Mouse (Mus musculus) liver, adult 2 months (tissue): Measurements from ENCODE around the gene Tmem130. TPM values are rescaled to one million over a fixed set of nuclear protein-coding genes. Genes with fewer than 3 reads are reported as not detected.
A peak's percentile ranks its signal among the peaks of the same experiment; 100 is the strongest.

Experiments
- DNase-seq: peaks from one replicate; pipeline ENCODE4 v3.0.0-alpha.2; 2011; ENCODE audit warnings: low read depth, low spot score; ENCODE audit errors: extremely low read depth
- H3K27ac ChIP-seq: fragments of 200-500 bp; replicated peaks from 2 replicates; pipeline ENCODE4 v1.5.1; 2012; ENCODE audit warnings: low read depth, mild to moderate bottlenecking, control low read depth, inconsistent platforms, low read length; ENCODE audit not compliant: insufficient read depth
- H3K27me3 ChIP-seq: fragments of 200-500 bp; 2 replicates; pipeline ENCODE4 v1.6.1; 2012; ENCODE audit warnings: mild to moderate bottlenecking, moderate library complexity, low read length, inconsistent platforms; ENCODE audit not compliant: control insufficient read depth, insufficient read depth
- H3K36me3 ChIP-seq: fragments of 200-500 bp; 2 replicates; pipeline ENCODE4 v1.6.1; 2012; ENCODE audit warnings: low read length, inconsistent platforms; ENCODE audit not compliant: control insufficient read depth, insufficient read depth
- H3K4me1 ChIP-seq: fragments of 200-500 bp; 2 replicates; pipeline ENCODE4 v1.6.1; 2011; ENCODE audit warnings: low read length; ENCODE audit not compliant: control insufficient read depth, insufficient read depth
- H3K4me3 ChIP-seq: fragments of 200-500 bp; 2 replicates; pipeline ENCODE4 v1.5.1; 2011; ENCODE audit warnings: low read depth, mild to moderate bottlenecking, control low read depth, low read length, moderate library complexity; ENCODE audit not compliant: insufficient read depth
- H3K79me2 ChIP-seq: fragments of 200-500 bp; 2 replicates; pipeline ENCODE4 v1.6.1; 2012; ENCODE audit warnings: inconsistent platforms, mild to moderate bottlenecking, low read length, moderate library complexity; ENCODE audit not compliant: control insufficient read depth, insufficient read depth
- H3K9ac ChIP-seq: fragments of 200-500 bp; 2 replicates; pipeline ENCODE4 v1.6.1; 2012; ENCODE audit warnings: low read depth, mild to moderate bottlenecking, control low read depth, inconsistent platforms, low read length
- CTCF ChIP-seq: fragments of 200-500 bp; IDR thresholded peaks from 2 replicates; pipeline ENCODE4 v1.5.1; 2011; ENCODE audit warnings: low read depth, low read length, control low read depth
- POLR2A ChIP-seq: fragments of 200-500 bp; IDR thresholded peaks from 2 replicates; pipeline ENCODE4 v1.6.1; 2011; ENCODE audit warnings: low read length, control low read depth; ENCODE audit not compliant: insufficient read depth; ENCODE audit errors: extremely low read depth
- WGBS: fragments of 180-500 bp; shearing (Covaris S2); methylation state at CpG from one replicate; pipeline ENCODE4 v1.1.7; 2018; 5-methylcytosine and 5-hydroxymethylcytosine counted together
- polyA plus RNA-seq: library from polyadenylated mRNA; depleted of rRNA; stranded (reverse); fragments of >200 nt; gene quantifications from 2 replicates; pipeline ENCODE4 v1.2.3, GENCODE M21; 2012
- total RNA-seq: library from RNA; depleted of rRNA; stranded (reverse); fragments of >200 nt; gene quantifications from 2 replicates; pipeline ENCODE4 v1.2.3, GENCODE M21; 2014

Tmem130 gene
- total and polyA plus RNA-seq, 2 experiments, result 0.04 TPM; not detected in 1

DNA sequence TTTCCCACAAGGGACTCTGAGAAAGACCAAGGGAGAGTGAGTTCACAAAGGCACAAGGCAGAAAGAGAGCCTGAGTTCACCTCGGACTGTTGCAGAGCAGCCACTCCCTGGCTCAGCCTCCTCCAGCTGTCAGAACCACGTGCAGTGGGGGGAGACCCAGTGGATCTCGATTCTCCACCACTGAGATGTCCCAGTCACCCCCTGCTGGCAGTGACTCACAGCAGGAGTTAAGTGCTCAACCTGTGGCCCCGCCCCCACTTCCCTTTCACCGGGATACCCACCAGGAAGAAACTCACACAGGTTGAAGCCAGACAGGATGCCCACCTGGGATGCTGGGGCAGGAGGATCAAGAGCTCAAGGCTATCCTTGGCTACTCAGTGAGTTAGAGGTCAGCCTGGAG, 9.2 kb downstream of the Tmem130 start:
- 8% methylated on average over 5 of the region's 5 CpGs for WGBS
- DNase-seq, result no peak
- H3K36me3 ChIP-seq, result no peaks in the 10 kb centered on the region

DNA sequence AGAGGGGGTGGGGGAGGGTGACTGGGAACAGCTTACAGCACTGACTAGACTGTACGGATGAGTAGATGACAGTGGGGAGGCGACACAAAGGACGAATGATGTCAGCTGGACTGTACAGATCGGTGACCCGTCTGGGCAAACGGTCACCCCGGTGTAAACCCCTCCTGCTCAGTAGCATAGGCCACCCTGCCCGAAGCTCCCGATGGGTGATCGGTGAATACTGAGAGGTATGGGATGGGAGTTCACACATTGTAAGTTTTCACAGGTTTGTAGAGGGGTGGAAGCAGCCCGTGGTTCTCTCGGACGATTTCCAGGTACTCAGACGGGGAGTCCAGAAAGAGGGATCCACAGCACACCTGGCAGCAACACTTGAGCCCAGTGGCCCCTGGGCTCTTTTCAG, 24.5 kb downstream of the Tmem130 start:
- Histone ChIP-seq H3K79me2 (no peaks in the 10 kb centered on the region), H3K27ac (no peak overlapping the region), H3K4me1 (no peaks in the 10 kb centered on the region), H3K36me3 (no peaks in the 10 kb centered on the region), H3K27me3 (no peaks in the 10 kb centered on the region), H3K4me3 (no peak overlapping the region), H3K9ac (no peak overlapping the region)
- no peak for TF ChIP-seq POLR2A
- no peak for TF ChIP-seq CTCF
- WGBS, result 90% methylated on average over 14 of the region's 14 CpGs
- no peak for DNase-seq

More for the DNA sequence above, 9.2 kb downstream of the Tmem130 start:
- Histone ChIP-seq H3K27ac (no peak overlapping the region), H3K4me3 (no peak overlapping the region), H3K27me3 (no peaks in the 10 kb centered on the region), H3K9ac (no peak overlapping the region), H3K79me2 (no peaks in the 10 kb centered on the region), H3K4me1 (no peaks in the 10 kb centered on the region)
- TF ChIP-seq CTCF (no peak), POLR2A (no peak)

DNA sequence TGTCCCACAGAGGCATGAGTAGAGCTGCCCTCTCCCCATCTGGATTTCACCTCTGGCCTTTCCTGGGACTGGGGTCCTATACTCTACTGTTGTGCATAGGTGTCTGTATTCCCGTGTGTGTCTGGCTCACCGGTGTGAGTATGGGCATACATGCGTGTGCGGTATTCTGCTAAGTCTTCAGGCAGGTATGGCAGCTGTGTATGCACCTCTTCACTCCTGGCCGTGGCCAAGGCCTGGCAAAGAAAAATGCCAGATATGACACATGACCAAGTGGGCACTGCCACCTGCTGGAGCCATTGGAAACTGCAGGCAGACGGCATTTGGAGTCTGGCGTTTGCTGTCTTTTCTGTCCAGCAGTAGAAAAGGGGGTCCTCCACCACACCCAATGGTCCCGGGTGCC, 26.7 kb downstream of the Tmem130 start:
- no peaks in the 10 kb centered on the region for H3K4me1 ChIP-seq
- H3K36me3 ChIP-seq, result no peaks in the 10 kb centered on the region
- no peak overlapping the region for H3K4me3 ChIP-seq
- H3K27me3 ChIP-seq, result no peaks in the 10 kb centered on the region
- peak; percentile 94 for TF ChIP-seq CTCF
- TF ChIP-seq POLR2A, result no peak
- 27% methylated on average over 8 of the region's 8 CpGs for WGBS
- H3K9ac ChIP-seq, result no peak overlapping the region
- H3K79me2 ChIP-seq, result no peaks in the 10 kb centered on the region
- no peak overlapping the region for H3K27ac ChIP-seq
- peak; percentile 34 for DNase-seq

DNA sequence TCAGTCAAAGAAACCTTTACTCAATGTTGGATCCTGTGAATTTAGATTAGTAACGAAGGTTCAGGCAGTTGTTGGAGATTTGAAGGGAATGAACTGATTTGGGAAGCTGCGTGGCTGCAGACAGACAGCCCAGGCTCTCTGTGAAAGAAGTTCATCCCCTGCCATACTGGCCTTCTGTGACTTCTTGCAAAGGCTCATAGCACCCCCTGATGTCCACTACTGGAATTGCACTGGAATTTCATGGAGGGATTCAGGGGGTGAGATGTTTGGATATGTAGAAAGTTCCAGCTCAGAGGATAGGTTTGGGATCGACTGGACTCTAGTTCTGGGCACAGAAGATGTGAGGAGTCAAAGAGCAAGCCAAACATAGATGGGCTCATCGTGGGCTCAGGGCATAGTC, 27.7 kb downstream of the Tmem130 start:
- WGBS, result 31% methylated on average over 4 of the region's 4 CpGs
- no peaks in the 10 kb centered on the region for H3K36me3 ChIP-seq
- H3K4me3 ChIP-seq, result no peak overlapping the region
- no peaks in the 10 kb centered on the region for H3K4me1 ChIP-seq
- H3K27ac ChIP-seq, result no peak overlapping the region
- no peaks in the 10 kb centered on the region for H3K27me3 ChIP-seq
- peak; percentile 33 for DNase-seq
- no peaks in the 10 kb centered on the region for H3K79me2 ChIP-seq
- TF ChIP-seq CTCF, result peak; percentile 38; the same call in 1 of the 2 replicates
- TF ChIP-seq POLR2A, result no peak
- H3K9ac ChIP-seq, result no peak overlapping the region

- Histone ChIP-seq H3K4me1 (no peaks in the 10 kb centered on the region), H3K9ac (no peak overlapping the region), H3K27ac (no peak overlapping the region), H3K79me2 (no peaks in the 10 kb centered on the region), H3K27me3 (no peaks in the 10 kb centered on the region), H3K4me3 (no peak overlapping the region), H3K36me3 (no peaks in the 10 kb centered on the region)
- WGBS, result 93% methylated on average over 8 of the region's 8 CpGs
- TF ChIP-seq CTCF (no peak), POLR2A (no peak)
- no peak for DNase-seq
Observed at GRCm38 (mm10) chr5:144729216-144729615, 32.4 kb downstream of the Tmem130 start.

- 68% methylated on average over 5 of the region's 5 CpGs for WGBS
- Histone ChIP-seq H3K27me3 (no peaks in the 10 kb centered on the region), H3K9ac (no peak overlapping the region), H3K4me1 (no peaks in the 10 kb centered on the region), H3K79me2 (no peaks in the 10 kb centered on the region), H3K36me3 (no peaks in the 10 kb centered on the region), H3K27ac (no peak overlapping the region), H3K4me3 (no peak overlapping the region)
- DNase-seq, result no peak
- TF ChIP-seq POLR2A (no peak), CTCF (no peak)
Observed at GRCm38 (mm10) chr5:144728237-144728636, 33.4 kb downstream of the Tmem130 start.
